Mouse (Mus musculus): Measurements from ENCODE around the gene Pbrm1. TPM values are rescaled to one million over a fixed set of nuclear protein-coding genes. Genes with fewer than 3 reads are reported as not detected.

Gene Pbrm1
- total RNA-seq, 2 experiments from 2014 or later = 64.6 to 82.9 TPM

GRCm38 (mm10) chr14:31069086-31069733, 50.3 kb downstream of the Pbrm1 start:
- no peak; the same call in 1 of the 2 replicates for ATAC-seq (replicated peaks; ENCODE audit: low FRiP score, low TSS enrichment, poor library complexity, severe bottlenecking)

DNA sequence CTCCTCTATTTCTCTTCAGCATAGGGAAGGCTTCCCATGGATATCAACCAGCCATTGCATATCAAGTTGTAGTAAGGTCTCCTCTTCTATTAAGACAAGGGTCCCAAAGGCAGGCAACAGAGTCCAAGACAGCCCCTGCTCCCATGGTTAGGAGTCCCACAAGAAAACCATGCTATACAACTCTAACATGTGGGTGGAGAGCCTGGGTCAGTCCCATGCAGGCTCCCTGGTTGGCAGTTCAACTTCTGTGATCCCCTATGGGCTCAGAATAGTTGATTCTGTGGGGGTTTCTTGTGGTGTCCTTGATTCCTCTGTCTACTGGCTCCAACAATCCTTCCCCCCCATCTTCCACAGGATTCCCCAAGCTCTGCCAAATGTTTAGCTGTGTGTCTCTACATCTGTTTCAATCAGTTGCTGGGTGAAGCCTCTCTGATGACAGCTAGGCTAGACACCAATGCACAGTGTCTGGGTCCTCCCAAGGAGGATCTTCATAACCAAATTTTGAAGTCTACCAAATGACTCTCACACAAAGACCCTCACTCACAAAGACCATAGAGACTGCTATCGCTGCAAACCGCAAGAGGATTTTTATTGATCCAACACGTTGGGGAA, 59.8 kb downstream of the Pbrm1 start:
- ATAC-seq (replicated peaks; ENCODE audit: low FRiP score, low TSS enrichment, poor library complexity, severe bottlenecking) = no peak

- no peak for ATAC-seq (replicated peaks; ENCODE audit: low FRiP score, low TSS enrichment, poor library complexity, severe bottlenecking)
Measured at GRCm38 (mm10) chr14:31079313-31080028, 60.5 kb downstream of the Pbrm1 start.

DNA sequence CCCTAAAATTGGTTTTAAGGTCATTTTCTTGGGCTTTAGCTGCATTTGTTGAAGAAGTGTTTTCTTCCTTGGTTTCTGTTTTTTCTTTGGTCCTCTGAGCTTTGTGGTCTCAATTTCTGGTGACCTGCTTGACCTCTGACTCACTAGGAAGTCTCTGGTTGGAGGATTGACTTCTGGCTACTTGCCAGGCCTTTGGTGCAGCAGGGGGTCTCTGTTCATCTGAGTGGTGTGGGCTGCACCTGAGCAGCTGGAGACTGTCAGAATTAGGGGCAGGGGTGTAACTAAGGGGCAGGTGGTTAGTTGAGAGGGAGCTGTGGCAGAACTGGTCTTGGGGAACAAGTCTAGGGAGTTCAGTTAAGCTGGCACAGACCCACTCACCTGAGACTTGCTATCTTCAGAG, 62.2 kb downstream of the Pbrm1 start:
- no peak for ATAC-seq (replicated peaks; ENCODE audit: low FRiP score, low TSS enrichment, poor library complexity, severe bottlenecking)

GRCm38 (mm10) chr14:31087433-31087832, 68.5 kb downstream of the Pbrm1 start:
- no peak for ATAC-seq (replicated peaks; ENCODE audit: low FRiP score, low TSS enrichment, poor library complexity, severe bottlenecking)

GRCm38 (mm10) chr14:31088515-31088914, 69.6 kb downstream of the Pbrm1 start:
- no peak for ATAC-seq (replicated peaks; ENCODE audit: low FRiP score, low TSS enrichment, poor library complexity, severe bottlenecking)

DNA sequence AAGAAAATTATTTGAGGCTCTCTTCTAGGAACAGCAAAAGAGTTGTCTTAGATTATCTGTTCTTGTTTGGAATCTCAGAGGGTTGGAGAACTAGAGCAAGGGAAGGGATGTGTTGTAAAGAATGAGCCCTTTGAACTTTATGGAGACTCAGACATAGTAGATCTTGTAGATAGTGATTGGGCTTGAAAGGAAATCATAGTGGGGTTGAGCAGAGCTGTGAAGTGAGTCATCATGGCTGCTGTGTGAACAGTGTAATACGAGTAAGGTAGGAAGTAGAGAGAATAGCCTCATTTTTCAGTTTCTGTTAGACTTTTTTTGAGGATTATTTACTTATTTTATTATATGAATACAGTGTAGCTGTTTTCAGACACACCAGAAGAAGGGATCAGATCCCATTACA, 71.0 kb downstream of the Pbrm1 start:
- no peak for ATAC-seq (replicated peaks; ENCODE audit: low FRiP score, low TSS enrichment, poor library complexity, severe bottlenecking)

DNA sequence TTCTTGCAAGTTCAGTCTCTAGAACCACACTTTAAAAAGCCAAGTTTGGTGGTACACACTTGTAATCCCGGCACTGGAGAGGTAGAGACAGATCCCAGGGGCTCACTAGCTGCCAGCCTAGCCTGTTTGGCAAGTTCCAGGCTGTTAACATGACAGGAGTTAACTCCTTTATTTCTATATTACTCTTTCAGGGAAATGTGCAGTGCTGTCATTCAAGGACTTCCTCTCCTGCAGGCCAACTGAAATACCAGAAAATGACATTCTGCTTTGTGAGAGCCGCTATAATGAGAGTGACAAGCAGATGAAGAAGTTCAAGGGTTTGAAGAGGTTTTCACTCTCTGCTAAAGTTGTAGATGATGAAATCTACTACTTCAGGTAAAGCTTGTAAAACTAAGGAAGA, 86.2 kb downstream of the Pbrm1 start:
- ATAC-seq (replicated peaks; ENCODE audit: low FRiP score, low TSS enrichment, poor library complexity, severe bottlenecking) = no peak

DNA sequence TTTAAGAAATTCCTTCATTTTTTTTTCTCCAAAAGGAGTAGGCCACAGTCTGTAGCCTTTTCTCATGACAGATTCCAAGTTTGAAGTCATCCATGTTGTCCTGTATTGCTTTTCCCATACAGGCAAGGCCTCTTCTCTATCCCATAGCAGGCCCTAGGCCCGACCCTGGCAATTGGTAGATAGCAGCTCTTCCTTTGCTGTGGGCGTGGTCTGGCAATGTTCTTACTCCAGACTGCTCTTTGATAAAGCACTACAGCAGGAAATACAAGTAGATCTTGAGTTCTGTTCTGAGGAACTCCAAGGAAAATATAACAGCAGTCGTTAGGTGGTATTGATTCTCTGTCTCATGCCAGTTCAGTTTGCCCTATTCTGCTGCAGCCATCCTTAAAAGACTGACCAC, 91.7 kb downstream of the Pbrm1 start:
- peak; percentile 96 for ATAC-seq (replicated peaks; ENCODE audit: low FRiP score, low TSS enrichment, poor library complexity, severe bottlenecking)

- ATAC-seq (replicated peaks; ENCODE audit: low FRiP score, low TSS enrichment, poor library complexity, severe bottlenecking) = no peak
Measured at GRCm38 (mm10) chr14:31112187-31112586, 93.2 kb downstream of the Pbrm1 start.

DNA sequence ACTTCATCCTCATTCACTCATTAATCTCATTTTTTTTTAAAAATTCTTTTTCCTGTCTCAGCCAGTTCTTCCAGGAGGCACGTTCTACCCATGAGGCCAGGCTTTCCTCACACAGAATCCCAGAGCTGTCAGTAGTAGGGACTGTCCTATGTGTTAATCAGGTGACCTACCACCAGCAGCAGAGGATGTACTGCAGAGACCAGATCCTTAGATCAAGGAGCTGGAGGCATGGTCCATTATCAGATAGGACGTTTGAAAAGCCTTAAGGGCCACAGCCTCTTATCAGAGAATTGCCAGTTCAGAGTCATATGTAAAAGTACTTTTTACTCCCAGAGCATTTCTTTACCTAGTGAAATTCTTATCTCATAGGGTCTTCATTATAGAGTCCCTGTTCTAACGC, 95.1 kb downstream of the Pbrm1 start:
- ATAC-seq (replicated peaks; ENCODE audit: low FRiP score, low TSS enrichment, poor library complexity, severe bottlenecking) = peak; percentile 45

DNA sequence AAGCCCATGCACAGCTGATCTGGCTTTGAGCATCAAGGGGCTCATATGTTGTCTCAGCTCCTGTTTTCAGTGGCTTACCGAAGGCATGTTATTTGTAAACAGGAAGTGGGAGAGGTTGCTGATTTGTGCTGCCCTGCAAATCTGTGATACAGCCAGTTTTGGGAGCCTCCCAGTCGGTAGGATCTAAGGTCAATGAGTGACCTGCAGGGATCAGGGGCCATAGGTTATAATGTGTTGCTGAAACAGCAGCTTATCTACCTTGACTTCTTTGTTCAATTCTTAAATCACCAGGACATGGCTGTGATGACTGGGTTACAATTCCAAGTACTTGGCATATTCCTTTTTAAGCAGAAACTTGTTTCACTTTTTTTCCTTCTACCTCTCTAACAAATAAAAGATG, 96.6 kb downstream of the Pbrm1 start:
- no peak for ATAC-seq (replicated peaks; ENCODE audit: low FRiP score, low TSS enrichment, poor library complexity, severe bottlenecking)

DNA sequence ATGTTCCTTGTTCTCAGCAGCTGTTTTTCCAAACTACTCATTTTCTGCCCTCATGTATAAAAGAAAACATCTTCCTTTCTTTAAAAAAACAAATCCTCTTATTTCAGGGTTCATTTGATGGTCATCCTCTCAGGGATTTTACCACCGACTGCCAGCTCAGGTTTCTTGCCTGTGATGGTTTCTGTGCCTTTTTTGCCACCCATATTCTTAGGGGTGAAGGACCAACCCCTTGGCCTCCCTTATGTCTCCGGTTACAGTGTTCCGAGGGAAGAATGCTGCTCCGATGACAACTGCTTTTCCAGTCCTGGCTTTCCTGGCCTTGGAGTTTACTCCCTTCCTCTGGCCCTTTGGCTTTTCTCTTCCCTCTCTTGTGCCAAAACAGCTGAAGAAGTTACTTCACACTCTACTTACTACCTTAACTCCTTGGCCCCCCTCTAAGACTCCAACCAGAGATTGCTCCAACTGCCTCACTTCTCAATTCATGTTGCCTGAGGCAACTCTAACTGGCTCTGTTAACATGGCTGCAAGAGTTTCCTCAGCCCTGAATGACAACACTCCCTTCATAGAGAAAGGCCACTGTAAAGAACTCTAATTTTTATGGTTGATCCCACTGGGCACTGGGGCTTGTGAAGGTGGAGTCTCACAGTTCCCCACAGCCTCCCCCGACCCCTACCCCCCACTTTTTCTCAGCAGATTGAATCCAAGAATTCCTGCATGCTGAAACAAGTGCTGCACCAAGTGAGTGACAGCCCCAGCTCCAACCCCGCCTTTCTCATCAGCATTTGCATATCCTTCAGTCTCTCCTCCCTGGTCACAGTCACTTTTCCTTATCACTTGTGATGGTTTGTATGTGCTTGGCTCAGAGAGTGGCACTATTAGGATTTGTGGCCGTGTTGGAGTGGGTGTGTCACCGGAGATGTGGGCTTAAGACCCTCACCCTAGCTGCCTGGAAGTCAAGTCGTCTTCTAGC, 106.5 kb downstream of the Pbrm1 start:
- no peak for ATAC-seq (replicated peaks; ENCODE audit: low FRiP score, low TSS enrichment, poor library complexity, severe bottlenecking)

GRCm38 (mm10) chr14:31126826-31127225, 107.9 kb downstream of the Pbrm1 start:
- ATAC-seq (replicated peaks; ENCODE audit: low FRiP score, low TSS enrichment, poor library complexity, severe bottlenecking) = peak; percentile 34

DNA sequence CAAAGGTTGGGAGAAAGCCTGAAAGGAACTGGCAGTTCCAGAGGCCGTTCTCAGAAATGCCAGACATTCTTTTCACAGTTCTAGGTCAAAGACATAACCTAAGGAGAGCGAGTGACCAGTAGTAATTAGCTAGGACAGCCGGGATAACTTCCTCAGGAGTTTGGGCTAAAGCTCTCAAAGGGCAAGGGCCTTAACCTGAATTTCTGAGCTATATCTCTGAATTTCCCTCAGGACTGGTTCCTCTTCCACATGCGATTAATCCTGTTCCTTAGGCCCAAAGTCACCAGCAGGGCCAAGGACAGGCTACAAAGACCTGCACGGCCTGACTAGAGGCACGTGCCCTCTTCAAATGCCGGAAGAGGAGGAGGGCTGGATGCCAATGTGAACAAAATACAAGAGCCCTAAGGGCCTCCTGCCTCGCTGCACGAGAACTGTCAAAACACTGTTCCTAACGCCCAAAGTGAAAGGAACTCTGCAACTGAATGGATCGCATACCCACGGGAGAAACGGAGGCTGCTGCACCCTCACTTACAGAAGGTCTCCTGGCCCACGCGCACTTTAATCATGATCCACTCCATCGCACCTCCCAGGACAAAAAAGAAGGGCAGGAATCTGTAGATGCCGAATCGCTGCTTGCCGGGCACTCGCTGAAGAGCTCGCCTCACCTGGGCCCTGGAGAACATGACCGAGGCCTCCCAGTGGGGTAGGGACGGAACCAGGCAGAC, 109.3 kb downstream of the Pbrm1 start:
- 0 out of 2 replicates have a peak, but pooled peaks have one; percentile 16 for ATAC-seq (replicated peaks; ENCODE audit: low FRiP score, low TSS enrichment, poor library complexity, severe bottlenecking)

- peak; percentile 86 for ATAC-seq (replicated peaks; ENCODE audit: low FRiP score, low TSS enrichment, poor library complexity, severe bottlenecking)
Measured at GRCm38 (mm10) chr14:31128826-31129219, 109.9 kb downstream of the Pbrm1 start, which contains the start of gene Smim4. Smim4 (minus strand) TSS chr14:31128956.

DNA sequence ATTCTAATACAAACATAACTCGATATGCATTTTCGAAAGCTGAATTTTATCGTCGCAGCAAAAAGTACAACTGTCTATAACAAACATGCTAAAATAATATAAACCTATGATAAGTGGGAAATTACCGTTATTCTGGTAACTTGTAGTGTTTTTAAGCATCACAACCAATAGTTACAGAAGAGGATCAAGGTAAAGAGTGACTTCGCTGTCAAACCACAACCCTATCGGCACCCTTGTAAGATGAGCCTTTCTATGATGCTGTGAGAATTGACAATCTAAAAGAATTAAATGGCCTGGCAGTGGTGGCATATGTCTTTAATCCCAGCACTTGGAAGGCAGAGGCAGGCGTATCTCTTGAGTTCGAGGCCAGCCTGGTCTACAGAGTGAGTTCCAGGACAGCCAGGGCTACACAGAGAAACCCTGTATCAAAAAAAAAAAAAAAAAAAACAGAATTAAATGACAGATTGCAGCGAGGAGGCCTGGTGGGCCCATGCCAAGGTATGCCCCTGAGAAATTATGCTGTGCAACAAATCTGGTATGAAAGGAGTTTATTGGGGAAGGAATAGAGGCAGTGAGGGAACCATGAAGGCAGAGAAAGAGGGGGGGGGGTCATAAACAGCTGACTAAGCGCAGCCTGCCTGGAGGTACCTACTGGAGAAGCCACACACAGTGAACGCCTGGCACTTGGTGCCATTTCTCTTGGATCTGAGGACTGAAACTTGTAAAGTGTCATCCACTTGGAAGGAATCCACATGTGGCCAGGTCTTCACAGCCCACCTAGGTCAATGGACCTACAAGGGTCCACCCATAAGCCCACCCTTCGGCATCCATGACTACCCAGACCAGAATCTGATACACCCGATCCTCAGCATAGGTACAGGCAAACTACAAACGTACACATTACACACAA, 110.6 kb downstream of the Pbrm1 start:
- no peak for ATAC-seq (replicated peaks; ENCODE audit: low FRiP score, low TSS enrichment, poor library complexity, severe bottlenecking)

All from megakaryocyte-erythroid progenitor cell, adult 5-6 weeks (primary cell).